Comparison of ENCODE assay signal across 8 mouse cellular contexts in genomic region chr2:25228431-25228889, GRCm38 (mm10). TPM values are rescaled to one million over a fixed set of nuclear protein-coding genes. Genes with fewer than 3 reads are reported as not detected.
A peak's percentile ranks its signal among the peaks of the same experiment; 100 is the strongest.
DNase-seq lines count a peak whose midpoint lies in the region; ATAC-seq and TF ChIP-seq lines count a peak whose summit lies in the region.

No protein-coding gene starts in this region.

- peak; percentile 11 for ATAC-seq in Patski
- no peak for ATAC-seq in hindbrain, embryonic 14.5 days (ENCODE audit: low FRiP score)

- H3K27me3 ChIP-seq in Patski: peaks cover 20% of the 10 kb centered on the region
- no peaks in the 10 kb centered on the region for H3K27me3 ChIP-seq in hindbrain, embryonic 14.5 days (ENCODE audit: control insufficient read depth, insufficient read depth, low read length)

- H3K4me1 ChIP-seq in hindbrain, embryonic 14.5 days (replicated peaks; ENCODE audit: control insufficient read depth, insufficient read depth, low read length): peaks cover 15% of the 10 kb centered on the region

- peak; percentile 50 for DNase-seq in Patski (ENCODE audit: low read depth, low spot score)
- peak; percentile 89 to 92 for DNase-seq in cerebellum, postnatal 14 days
- DNase-seq in frontal cortex, postnatal 14 days (ENCODE audit: low spot score in 2 of 2): peak; percentile 64 to 77
- peak; percentile 80 for DNase-seq in hindbrain, embryonic 14.5 days (ENCODE audit: low spot score)
- peak; percentile 84 to 85 for DNase-seq in layer of hippocampus, postnatal 36 days
- peak; percentile 93 to 96 for DNase-seq in lung, postnatal 4 days
- peak; percentile 81 for DNase-seq in retina, postnatal 7 days (ENCODE audit: low read depth, low spot score)
- DNase-seq in urinary bladder, adult 2 months (ENCODE audit: low spot score): peak; percentile 74

- peak overlapping the region; percentile 28; the same call in 1 of the 2 replicates for H3K27ac ChIP-seq in hindbrain, embryonic 14.5 days

- POLR2A ChIA-PET in Patski (lab: Charles Lee): interaction anchor here (0.7 to 1.1 kb wide), 2 partner anchors 34 to 52 kb away, joined by 4 read pairs; no protein-coding TSS in a partner anchor

- no peaks in the 10 kb centered on the region for H3K9me3 ChIP-seq in hindbrain, embryonic 14.5 days (ENCODE audit: control insufficient read depth, low read length)

- in situ Hi-C loops in Patski (cut with MboI; ENCODE audit: low pct_unique_long_range_greater_than_20kb): no loop called here

- peak overlapping the region; percentile 36 for H3K4me2 ChIP-seq in hindbrain, embryonic 14.5 days (replicated peaks)

- 2% methylated on average over 7 of the region's 7 CpGs for WGBS in hindbrain, embryonic 14.5 days

- H3K36me3 ChIP-seq in hindbrain, embryonic 14.5 days (replicated peaks; ENCODE audit: control insufficient read depth, insufficient read depth): no peaks in the 10 kb centered on the region

- TF ChIP-seq CTCF in Patski (IDR thresholded peaks at IDR 0.05): no peak

- H3K9ac ChIP-seq in hindbrain, embryonic 14.5 days: no peak overlapping the region

- CTCF ChIA-PET in Patski (lab: Charles Lee): interaction anchor here (0.6 to 3.4 kb wide), 30 partner anchors 8 to 250 kb away, joined by 3 to 34 read pairs (median 6); partner anchors contain the start of genes AL732309.1, Anapc2, Nelfb and Rnf224

- 0 out of 2 replicates have a peak overlapping the region, but pooled peaks have one; percentile 2 for H3K4me3 ChIP-seq in hindbrain, embryonic 14.5 days (replicated peaks; ENCODE audit: low read length)

RNA-seq across cellular contexts. Expression of gene Tubb4b, which starts 4.0 kb away (rescaled TPM):
- polyA plus RNA-seq in Patski (2021): 298 TPM
- polyA plus RNA-seq in hindbrain, embryonic 14.5 days (2014; fragmentation: Nextera tagmentation; extraction: Ambion mirVana): 382 and 411 TPM in 2 replicates
- 100 to 1,000 TPM; 309 to 323 TPM for total RNA-seq in layer of hippocampus, postnatal 36 days (2021)
- 510 and 610 TPM in 2 replicates for polyA plus RNA-seq in urinary bladder, adult 2 months (2012; rRNA removed)

RNA-seq across cellular contexts. Expression of gene Slc34a3, which starts 5.7 kb away (rescaled TPM):
- not detected for polyA plus RNA-seq in Patski (2021)
- polyA plus RNA-seq in hindbrain, embryonic 14.5 days (2014; fragmentation: Nextera tagmentation; extraction: Ambion mirVana): not detected in 2 replicates
- not detected for total RNA-seq in layer of hippocampus, postnatal 36 days (2021)
- 0.03 TPM in 1 of 2 replicates, not detected in the other for polyA plus RNA-seq in urinary bladder, adult 2 months (2012; rRNA removed)

RNA-seq across cellular contexts. Expression of gene Rnf224, which starts 8.1 kb away (rescaled TPM):
- not detected for polyA plus RNA-seq in Patski (2021)
- polyA plus RNA-seq in hindbrain, embryonic 14.5 days (2014; fragmentation: Nextera tagmentation; extraction: Ambion mirVana): not detected in 2 replicates
- not detected for total RNA-seq in layer of hippocampus, postnatal 36 days (2021)
- 0.13 and 0.19 TPM in 2 replicates for polyA plus RNA-seq in urinary bladder, adult 2 months (2012; rRNA removed)

RNA-seq across cellular contexts. Expression of gene Fam166a, which starts 9.9 kb away (rescaled TPM):
- 0.32 TPM for polyA plus RNA-seq in Patski (2021)
- not detected in 2 replicates for polyA plus RNA-seq in hindbrain, embryonic 14.5 days (2014; fragmentation: Nextera tagmentation; extraction: Ambion mirVana)
- not detected for total RNA-seq in layer of hippocampus, postnatal 36 days (2021)
- 0.08 and 0.10 TPM in 2 replicates for polyA plus RNA-seq in urinary bladder, adult 2 months (2012; rRNA removed)

RNA-seq across cellular contexts. Expression of gene Rnf208, which starts 13.6 kb away (rescaled TPM):
- polyA plus RNA-seq in Patski (2021): 0.09 TPM
- 166 and 177 TPM in 2 replicates for polyA plus RNA-seq in hindbrain, embryonic 14.5 days (2014; fragmentation: Nextera tagmentation; extraction: Ambion mirVana)
- 100 to 1,000 TPM; 223 to 232 TPM for total RNA-seq in layer of hippocampus, postnatal 36 days (2021)
- 12.9 and 14.1 TPM in 2 replicates for polyA plus RNA-seq in urinary bladder, adult 2 months (2012; rRNA removed)
